Mouse (Mus musculus) mesoderm, embryonic 11.5 days (tissue): ENCODE data around the gene Lca5l.

Source experiments
- DNase-seq: peaks from one replicate; pipeline ENCODE4 v3.0.0-alpha.2; 2012; ENCODE audit warnings: low read depth, low spot score

Lca5l gene

DNA sequence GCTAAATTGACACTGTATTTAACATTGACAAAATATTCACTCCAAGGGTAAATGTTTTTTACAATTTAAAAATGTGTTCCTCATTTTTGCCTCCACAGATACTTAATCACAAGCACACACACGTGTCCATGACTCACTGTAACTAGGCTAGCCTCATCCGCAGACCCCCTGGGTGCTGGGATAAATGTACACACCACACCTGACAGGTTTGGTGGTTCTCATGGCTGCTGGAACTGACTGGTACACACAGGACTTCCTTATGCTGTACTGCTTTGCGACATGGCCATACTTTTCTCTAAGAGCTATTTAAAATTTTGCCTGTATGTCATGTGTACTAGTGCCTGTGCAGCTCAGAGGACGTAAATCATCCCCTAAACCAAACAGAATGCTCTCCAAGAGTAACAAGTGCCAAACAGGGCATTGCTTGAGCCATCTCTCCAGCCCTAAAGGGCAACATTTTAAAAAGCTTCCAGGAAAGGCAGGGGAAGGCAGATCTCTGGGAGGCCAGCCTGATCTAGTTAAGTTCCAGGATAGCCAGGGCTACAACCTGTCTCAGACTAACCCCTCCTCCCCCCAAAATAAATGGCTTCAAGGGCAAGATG is 71.9 kb downstream of the Lca5l start:
- DNase-seq, result no peak

DNA sequence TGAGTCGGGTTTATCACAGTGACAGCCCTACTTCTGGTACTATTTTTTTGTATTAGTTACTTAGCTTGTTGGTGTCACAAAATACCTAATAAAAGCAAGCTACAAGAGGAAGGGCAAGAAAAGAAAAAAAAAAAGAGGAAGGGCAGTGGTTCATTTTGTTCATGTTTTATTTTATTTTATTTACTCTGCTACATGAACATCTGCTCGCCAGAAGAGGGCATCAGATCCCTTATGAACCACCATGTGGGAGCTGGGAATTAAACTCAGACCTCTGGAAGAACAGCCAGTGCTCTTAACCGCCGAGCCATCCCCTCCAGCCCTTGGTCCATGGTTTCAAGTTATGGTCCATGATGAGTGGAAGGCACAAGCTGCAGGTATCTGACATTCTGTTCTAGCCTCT is 77.3 kb downstream of the Lca5l start:
- DNase-seq, result no peak

DNA sequence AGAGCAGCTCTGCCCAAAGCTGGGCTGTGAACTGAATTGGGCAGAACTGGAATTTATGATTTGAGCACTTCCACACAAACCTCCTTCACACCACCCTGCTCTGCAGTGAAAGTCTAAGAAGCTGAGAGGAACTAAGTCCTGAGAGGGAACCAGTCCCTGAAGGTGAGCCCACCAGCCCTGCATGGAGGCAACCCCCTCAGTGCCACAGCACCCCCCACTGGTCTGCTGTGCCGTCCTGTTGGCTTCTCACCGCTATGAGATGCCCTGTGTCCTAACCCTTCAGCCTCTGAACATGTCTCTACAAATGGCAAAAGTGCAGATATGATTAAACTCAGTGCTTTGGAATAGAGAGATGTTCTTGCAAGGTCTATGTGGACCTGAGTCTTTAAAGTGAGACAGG is 79.3 kb downstream of the Lca5l start:
- no peak for DNase-seq

DNA sequence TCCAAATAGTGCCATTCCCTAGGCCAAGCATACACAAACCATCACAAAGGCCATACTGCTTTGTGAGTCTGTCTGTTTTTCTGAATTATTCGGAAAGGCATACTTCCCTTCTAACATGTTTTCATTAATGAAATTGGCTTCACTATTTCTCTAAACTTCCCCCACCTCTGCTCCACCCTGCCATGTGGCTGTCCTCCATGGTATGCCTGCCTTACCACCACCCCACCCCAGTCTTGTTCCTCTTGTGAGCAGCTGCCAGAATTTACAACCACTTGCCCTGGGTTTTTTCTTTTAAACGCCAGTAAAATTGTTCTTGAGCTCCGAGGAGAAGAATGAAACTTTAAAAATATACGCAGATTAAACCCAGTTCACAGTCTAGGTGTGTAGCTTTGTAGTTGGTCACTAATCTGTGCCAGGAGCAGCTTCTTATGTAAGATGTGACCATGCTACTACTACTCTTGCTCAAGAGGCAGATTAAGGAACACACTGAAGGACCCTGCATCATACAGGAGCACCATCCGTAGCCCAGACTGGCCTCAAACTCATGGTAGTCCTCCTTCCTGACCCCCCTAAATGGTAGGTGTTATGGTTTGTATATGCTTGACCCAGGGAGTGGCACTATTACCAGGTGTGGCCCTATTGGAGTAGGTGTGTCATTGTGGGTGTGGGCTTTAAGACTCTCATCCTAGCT is 81.3 kb downstream of the Lca5l start:
- DNase-seq, result no peak

DNA sequence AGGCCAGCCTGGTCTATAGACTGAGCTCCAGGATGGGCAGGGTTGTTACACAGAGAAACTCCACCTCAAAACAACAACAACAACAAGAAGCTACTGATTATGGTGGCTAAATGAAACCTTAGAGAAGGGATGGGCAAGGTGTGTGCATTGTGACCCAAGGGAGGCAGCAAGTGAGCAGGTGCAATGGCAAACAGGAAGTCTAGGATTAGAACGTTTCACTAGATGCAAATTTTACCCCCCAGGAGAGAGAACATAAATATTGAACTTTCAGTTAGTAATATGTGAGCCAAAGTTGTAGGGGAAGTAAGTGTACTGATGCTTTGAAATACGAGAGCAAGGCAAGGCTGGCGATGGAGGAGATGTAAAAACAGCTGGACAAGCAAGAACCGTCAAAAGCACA is 82.4 kb downstream of the Lca5l start:
- no peak for DNase-seq
